Mouse (Mus musculus): ENCODE measurements around the gene Gm42715. TPM values are rescaled to one million over a fixed set of nuclear protein-coding genes. Genes with fewer than 3 reads are reported as not detected.

Gene Gm42715
- total and polyA plus RNA-seq, 3 experiments: 4.5 to 72.9 (median 23.1) TPM

- TF ChIP-seq TAL1 (conservative IDR thresholded peaks at IDR 0.05; ENCODE audit: low read depth, low read length) (no peak), POLR2AphosphoS5 (IDR thresholded peaks at IDR 0.05; ENCODE audit: insufficient replicate concordance, low read depth, low read length) (no peak), GATA1 (IDR thresholded peaks at IDR 0.05; ENCODE audit: borderline replicate concordance, low read length) (no peak), CTCF (IDR thresholded peaks at IDR 0.05; ENCODE audit: low read depth, low read length) (no peak), GATA2 (IDR thresholded peaks at IDR 0.05; ENCODE audit: borderline replicate concordance, low read depth, low read length) (no peak)
- peaks cover 9% of the 10 kb centered on the region; the same call in 1 of the 2 replicates for H3K27me3 ChIP-seq (ENCODE audit: insufficient read depth, low read length)
- DNase-seq (ENCODE audit: low spot score): no peak
Measured at GRCm38 (mm10) chr7:127616336-127616735, 97.0 kb downstream of the Gm42715 start.

More at GRCm38 (mm10) chr7:127616336-127616735, 97.0 kb downstream of the Gm42715 start:
- Histone ChIP-seq H3K36me3 (replicated peaks) (peaks cover 18% of the 10 kb centered on the region), H3K9me3 (replicated peaks) (peaks cover 8% of the 10 kb centered on the region), H3K4me3 (ENCODE audit: low read depth, low read length) (no peak overlapping the region), H3K4me1 (ENCODE audit: insufficient read depth, low read depth, low read length) (peaks cover 17% of the 10 kb centered on the region)
- ATAC-seq (ENCODE audit: extremely low read depth, insufficient number of reproducible peaks, low FRiP score, poor library complexity, severe bottlenecking): no peak

Other genes with a start within 250 kb of the Gm42715 start
Only the 20 nearest of the 21 such genes appear.
- 3.7 and 5.1 TPM in 2 replicates for gene Itgal, start 223.3 kb upstream of the Gm42715 start, total RNA-seq (2014; fragmentation: Nextera tagmentation)
- 3.1 and 4.1 TPM in 2 replicates for gene Itgal, start 223.3 kb upstream of the Gm42715 start, total RNA-seq (2017)
- 1.7 and 2.2 TPM in 2 replicates for gene Itgal, start 223.3 kb upstream of the Gm42715 start, polyA plus RNA-seq (2012)
- 8.4 and 12.3 TPM in 2 replicates for gene Zfp768, start 174.0 kb upstream of the Gm42715 start, total RNA-seq (2014; fragmentation: Nextera tagmentation)
- 10.9 and 12.3 TPM in 2 replicates for gene Zfp768, start 174.0 kb upstream of the Gm42715 start, total RNA-seq (2017)
- 32.3 and 33.6 TPM in 2 replicates for gene Zfp768, start 174.0 kb upstream of the Gm42715 start, polyA plus RNA-seq (2012)
- 7.8 and 9.3 TPM in 2 replicates for gene Zfp747, start 143.5 kb upstream of the Gm42715 start, total RNA-seq (2014; fragmentation: Nextera tagmentation)
- 12.9 and 14.2 TPM in 2 replicates for gene Zfp747, start 143.5 kb upstream of the Gm42715 start, total RNA-seq (2017)
- 5.5 and 6.2 TPM in 2 replicates for gene Zfp747, start 143.5 kb upstream of the Gm42715 start, polyA plus RNA-seq (2012)
- gene 9130019O22Rik, start 132.4 kb upstream of the Gm42715 start, total RNA-seq (2014; fragmentation: Nextera tagmentation): 4.5 and 5.0 TPM in 2 replicates
- gene 9130019O22Rik, start 132.4 kb upstream of the Gm42715 start, total RNA-seq (2017): 10.2 and 11.2 TPM in 2 replicates
- gene 9130019O22Rik, start 132.4 kb upstream of the Gm42715 start, polyA plus RNA-seq (2012): 1.2 TPM in 2 replicates
- 2.2 and 4.2 TPM in 2 replicates for gene E430018J23Rik, start 126.0 kb upstream of the Gm42715 start, total RNA-seq (2014; fragmentation: Nextera tagmentation)
- 7.2 and 7.7 TPM in 2 replicates for gene E430018J23Rik, start 126.0 kb upstream of the Gm42715 start, total RNA-seq (2017)
- 6.6 and 7.3 TPM in 2 replicates for gene E430018J23Rik, start 126.0 kb upstream of the Gm42715 start, polyA plus RNA-seq (2012)
- 2.7 and 4.4 TPM in 2 replicates for gene Zfp764, start 112.8 kb upstream of the Gm42715 start, total RNA-seq (2014; fragmentation: Nextera tagmentation)
- 4.9 and 5.6 TPM in 2 replicates for gene Zfp764, start 112.8 kb upstream of the Gm42715 start, total RNA-seq (2017)
- 0.55 and 0.57 TPM in 2 replicates for gene Zfp764, start 112.8 kb upstream of the Gm42715 start, polyA plus RNA-seq (2012)
- gene Zfp688, start 97.5 kb upstream of the Gm42715 start, total RNA-seq (2014; fragmentation: Nextera tagmentation): 24.0 and 26.6 TPM in 2 replicates
- gene Zfp688, start 97.5 kb upstream of the Gm42715 start, total RNA-seq (2017): 11.4 and 15.9 TPM in 2 replicates
- gene Zfp688, start 97.5 kb upstream of the Gm42715 start, polyA plus RNA-seq (2012): 15.7 and 18.2 TPM in 2 replicates
- 6.1 and 7.1 TPM in 2 replicates for gene Zfp689, start 70.4 kb upstream of the Gm42715 start, total RNA-seq (2014; fragmentation: Nextera tagmentation)
- 2.0 and 2.4 TPM in 2 replicates for gene Zfp689, start 70.4 kb upstream of the Gm42715 start, total RNA-seq (2017)
- gene Zfp689, start 70.4 kb upstream of the Gm42715 start, polyA plus RNA-seq (2012): 12.7 and 16.7 TPM in 2 replicates
- 115 and 137 TPM in 2 replicates for gene Prr14, start 60.0 kb upstream of the Gm42715 start, total RNA-seq (2014; fragmentation: Nextera tagmentation)
- gene Prr14, start 60.0 kb upstream of the Gm42715 start, total RNA-seq (2017): 19.3 and 27.6 TPM in 2 replicates
- 54.2 and 63.5 TPM in 2 replicates for gene Prr14, start 60.0 kb upstream of the Gm42715 start, polyA plus RNA-seq (2012)
- gene Fbrs, start 40.4 kb upstream of the Gm42715 start, total RNA-seq (2014; fragmentation: Nextera tagmentation): 289 and 345 TPM in 2 replicates
- gene Fbrs, start 40.4 kb upstream of the Gm42715 start, total RNA-seq (2017): 13.5 and 16.3 TPM in 2 replicates
- 457 and 458 TPM in 2 replicates for gene Fbrs, start 40.4 kb upstream of the Gm42715 start, polyA plus RNA-seq (2012)
- gene Srcap, start 7.6 kb upstream of the Gm42715 start, total RNA-seq (2014; fragmentation: Nextera tagmentation): 79.0 and 107 TPM in 2 replicates
- 14.4 and 14.8 TPM in 2 replicates for gene Srcap, start 7.6 kb upstream of the Gm42715 start, total RNA-seq (2017)
- 35.7 and 48.5 TPM in 2 replicates for gene Srcap, start 7.6 kb upstream of the Gm42715 start, polyA plus RNA-seq (2012)
- not detected in 2 replicates for gene Tmem265, start 41.8 kb downstream of the Gm42715 start, total RNA-seq (2014; fragmentation: Nextera tagmentation)
- 0.87 and 3.2 TPM in 2 replicates for gene Tmem265, start 41.8 kb downstream of the Gm42715 start, total RNA-seq (2017)
- 1.5 and 2.5 TPM in 2 replicates for gene Tmem265, start 41.8 kb downstream of the Gm42715 start, polyA plus RNA-seq (2012)
- 68.9 and 87.3 TPM in 2 replicates for gene Phkg2, start 53.8 kb downstream of the Gm42715 start, total RNA-seq (2014; fragmentation: Nextera tagmentation)
- 42.3 and 47.8 TPM in 2 replicates for gene Phkg2, start 53.8 kb downstream of the Gm42715 start, total RNA-seq (2017)
- 37.5 and 50.8 TPM in 2 replicates for gene Phkg2, start 53.8 kb downstream of the Gm42715 start, polyA plus RNA-seq (2012)
- 3.2 and 9.3 TPM in 2 replicates for gene Ccdc189, start 69.0 kb downstream of the Gm42715 start, total RNA-seq (2014; fragmentation: Nextera tagmentation)
- 4.0 and 5.6 TPM in 2 replicates for gene Ccdc189, start 69.0 kb downstream of the Gm42715 start, total RNA-seq (2017)
- gene Ccdc189, start 69.0 kb downstream of the Gm42715 start, polyA plus RNA-seq (2012): 2.5 and 3.9 TPM in 2 replicates
- gene Rnf40, start 69.2 kb downstream of the Gm42715 start, total RNA-seq (2014; fragmentation: Nextera tagmentation): 38.2 and 52.2 TPM in 2 replicates
- 48.7 and 50.3 TPM in 2 replicates for gene Rnf40, start 69.2 kb downstream of the Gm42715 start, total RNA-seq (2017)
- 47.9 and 55.8 TPM in 2 replicates for gene Rnf40, start 69.2 kb downstream of the Gm42715 start, polyA plus RNA-seq (2012)
- 11.3 and 11.8 TPM in 2 replicates for gene Zfp629, start 96.2 kb downstream of the Gm42715 start, total RNA-seq (2014; fragmentation: Nextera tagmentation)
- 8.7 and 9.0 TPM in 2 replicates for gene Zfp629, start 96.2 kb downstream of the Gm42715 start, total RNA-seq (2017)
- 23.2 and 24.3 TPM in 2 replicates for gene Zfp629, start 96.2 kb downstream of the Gm42715 start, polyA plus RNA-seq (2012)
- 18.1 and 38.7 TPM in 2 replicates for gene Bcl7c, start 189.3 kb downstream of the Gm42715 start, total RNA-seq (2014; fragmentation: Nextera tagmentation)
- 28.2 and 36.8 TPM in 2 replicates for gene Bcl7c, start 189.3 kb downstream of the Gm42715 start, total RNA-seq (2017)
- gene Bcl7c, start 189.3 kb downstream of the Gm42715 start, polyA plus RNA-seq (2012): 330 and 397 TPM in 2 replicates
- gene Ctf1, start 193.2 kb downstream of the Gm42715 start, total RNA-seq (2014; fragmentation: Nextera tagmentation): 5.3 and 9.6 TPM in 2 replicates
- gene Ctf1, start 193.2 kb downstream of the Gm42715 start, total RNA-seq (2017): 0.41 and 2.3 TPM in 2 replicates
- 1.7 and 2.2 TPM in 2 replicates for gene Ctf1, start 193.2 kb downstream of the Gm42715 start, polyA plus RNA-seq (2012)
- gene Ctf2, start 212.6 kb downstream of the Gm42715 start, total RNA-seq (2014; fragmentation: Nextera tagmentation): not detected in 2 replicates
- gene Ctf2, start 212.6 kb downstream of the Gm42715 start, total RNA-seq (2017): 0.16 TPM in 1 of 2 replicates, not detected in the other
- gene Ctf2, start 212.6 kb downstream of the Gm42715 start, polyA plus RNA-seq (2012): not detected in 2 replicates
- gene Fbxl19, start 225.0 kb downstream of the Gm42715 start, total RNA-seq (2014; fragmentation: Nextera tagmentation): 6.4 and 6.9 TPM in 2 replicates
- gene Fbxl19, start 225.0 kb downstream of the Gm42715 start, total RNA-seq (2017): 15.1 and 18.8 TPM in 2 replicates
- 54.4 and 58.5 TPM in 2 replicates for gene Fbxl19, start 225.0 kb downstream of the Gm42715 start, polyA plus RNA-seq (2012)